Mouse (Mus musculus) stomach, postnatal 0 days (tissue): Measurements from ENCODE around the gene Ago3.

Experiments used
- CTCF ChIP-seq: IDR thresholded peaks from 2 replicates; pipeline ENCODE4 v1.5.1; 2016; ENCODE audit warnings: antibody characterized with exemption, low read depth, mild to moderate bottlenecking, moderate library complexity
- EP300 ChIP-seq: optimal IDR thresholded peaks from 2 replicates; pipeline ENCODE3; 2016; ENCODE audit warnings: antibody characterized with exemption

DNA sequence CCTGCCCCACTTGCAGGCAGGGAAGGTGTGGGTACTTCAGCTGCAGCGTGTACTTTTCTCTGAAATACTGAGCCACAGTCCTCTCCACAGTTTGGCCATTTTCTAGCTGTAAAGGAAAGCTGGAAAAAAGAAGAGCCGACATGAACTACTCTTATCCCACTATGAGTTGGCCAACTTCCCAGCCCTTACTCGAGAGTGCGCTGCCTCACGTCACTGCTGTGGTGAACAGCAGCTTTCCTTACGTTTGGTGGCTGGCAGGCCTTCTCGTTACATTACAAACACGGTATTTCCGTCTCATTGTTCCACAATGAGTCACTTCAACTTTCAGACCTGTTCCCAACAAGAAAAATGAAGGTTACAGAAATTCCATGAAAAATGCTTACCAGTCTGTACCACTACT, 57.9 kb downstream of the Ago3 start:
- no peak for TF ChIP-seq CTCF
- no peak for TF ChIP-seq EP300
